Mouse (Mus musculus) limb, embryonic 14.5 days (tissue): Measurements from ENCODE around the gene Ess2. TPM values are rescaled to one million over a fixed set of nuclear protein-coding genes. Genes with fewer than 3 reads are reported as not detected.

Experiments
- ATAC-seq: fragments of 200-750 bp; cut with Nextera tagmentation; 2 replicates; pipeline ENCODE4 v1.8.0; 2017; ENCODE audit warnings: low read depth, moderate number of reproducible peaks, moderate TSS enrichment; ENCODE audit not compliant: low FRiP score
- DNase-seq: peaks from one replicate; pipeline ENCODE4 v3.0.0-alpha.2; 2015; ENCODE audit warnings: low spot score
- H3K27ac ChIP-seq: fragments of 300-500 bp; sonication (generic); replicated peaks from 2 replicates; pipeline ENCODE4 v1.5.1; 2014; ENCODE audit warnings: low read depth, mild to moderate bottlenecking, low read length, moderate library complexity, mixed read lengths
- H3K27me3 ChIP-seq: fragments of 300-500 bp; sonication (generic); 2 replicates; pipeline ENCODE4 v1.6.1; 2014; ENCODE audit warnings: low read length, mixed read lengths; ENCODE audit not compliant: control insufficient read depth, insufficient read depth
- H3K36me3 ChIP-seq: fragments of 300-500 bp; sonication (generic); 2 replicates; pipeline ENCODE4 v1.6.1; 2014; ENCODE audit warnings: mild to moderate bottlenecking, low read length, moderate library complexity, mixed read lengths; ENCODE audit not compliant: control insufficient read depth, insufficient read depth
- H3K4me1 ChIP-seq: fragments of 300-500 bp; sonication (generic); 2 replicates; pipeline ENCODE4 v1.6.1; 2014; ENCODE audit warnings: antibody characterized with exemption, low read length, mixed read lengths; ENCODE audit not compliant: control insufficient read depth, insufficient read depth
- H3K4me2 ChIP-seq: fragments of 300-500 bp; sonication (generic); replicated peaks from 2 replicates; pipeline ENCODE4 v1.6.1; 2014; ENCODE audit warnings: low read depth, mild to moderate bottlenecking, low read length, moderate library complexity; ENCODE audit not compliant: severe bottlenecking
- H3K4me3 ChIP-seq: fragments of 300-500 bp; sonication (generic); replicated peaks from 2 replicates; pipeline ENCODE4 v1.5.1; 2014; ENCODE audit warnings: low read length
- H3K9ac ChIP-seq: fragments of 300-500 bp; sonication (generic); 2 replicates; pipeline ENCODE4 v1.6.1; 2014; ENCODE audit warnings: mild to moderate bottlenecking, low read depth, low read length, moderate library complexity; ENCODE audit not compliant: severe bottlenecking
- H3K9me3 ChIP-seq: fragments of 300-500 bp; sonication (generic); 2 replicates; pipeline ENCODE4 v1.6.1; 2016; ENCODE audit warnings: low read length; ENCODE audit not compliant: control insufficient read depth
- POLR2A ChIP-seq: fragments of 200-500 bp; IDR thresholded peaks from 2 replicates; pipeline ENCODE4 v1.8.0; 2012; ENCODE audit warnings: inconsistent platforms, mild to moderate bottlenecking, moderate library complexity, borderline replicate concordance; ENCODE audit not compliant: insufficient read depth, insufficient read length; ENCODE audit errors: extremely low read depth
- WGBS: fragments of 180-500 bp; shearing (Covaris S2); extraction: QIAGEN DNeasy Blood & Tissue Kit; methylation state at CpG from one replicate; pipeline ENCODE4 v1.1.7; 2014; 5-methylcytosine and 5-hydroxymethylcytosine counted together
- polyA plus RNA-seq, 2 experiments: library from polyadenylated mRNA; depleted of rRNA in 1 of 2; stranded (reverse) in 1 of 2; unstranded in 1 of 2; fragments of >200 nt; fragmentation: Nextera tagmentation in 1 of 2; extraction: Ambion mirVana in 1 of 2; gene quantifications; 2 replicates each; pipeline versions ENCODE4 v1.2.1 to v1.2.3; 2012 to 2014

Ess2 gene
- polyA plus RNA-seq, 2 experiments, result 33.5 to 38.7 TPM

- TF ChIP-seq POLR2A, result no peak
- no peak for DNase-seq
- Histone ChIP-seq H3K9ac (no peak overlapping the region), H3K36me3 (no peaks in the 10 kb centered on the region), H3K4me2 (no peak overlapping the region), H3K4me3 (no peak overlapping the region), H3K4me1 (no peaks in the 10 kb centered on the region), H3K9me3 (no peaks in the 10 kb centered on the region), H3K27me3 (no peaks in the 10 kb centered on the region), H3K27ac (no peak overlapping the region)
- no peak for ATAC-seq
- WGBS, result 80% methylated on average over 10 of the region's 10 CpGs
Observed at GRCm38 (mm10) chr16:17936776-17937175, 25.6 kb upstream of the Ess2 start.

GRCm38 (mm10) chr16:17934445-17934910, 23.3 kb upstream of the Ess2 start:
- no peak for ATAC-seq
- Histone ChIP-seq H3K36me3 (no peaks in the 10 kb centered on the region), H3K27me3 (no peaks in the 10 kb centered on the region), H3K4me3 (no peak overlapping the region), H3K4me2 (no peak overlapping the region), H3K4me1 (no peaks in the 10 kb centered on the region), H3K9ac (no peak overlapping the region), H3K27ac (no peak overlapping the region), H3K9me3 (no peaks in the 10 kb centered on the region)
- 67% methylated on average over 3 of the region's 3 CpGs for WGBS
- no peak for TF ChIP-seq POLR2A
- DNase-seq, result no peak

- H3K4me1 ChIP-seq, result no peaks in the 10 kb centered on the region
- no peaks in the 10 kb centered on the region for H3K36me3 ChIP-seq
- no peaks in the 10 kb centered on the region for H3K9me3 ChIP-seq
- H3K4me3 ChIP-seq, result no peak overlapping the region
- no peak overlapping the region for H3K4me2 ChIP-seq
- no peak for TF ChIP-seq POLR2A
- 73% methylated on average over 9 of the region's 9 CpGs for WGBS
- H3K9ac ChIP-seq, result no peak overlapping the region
- DNase-seq (no peak), ATAC-seq (no peak)
- no peak overlapping the region for H3K27ac ChIP-seq
- H3K27me3 ChIP-seq, result no peaks in the 10 kb centered on the region
Observed at GRCm38 (mm10) chr16:17933594-17934444, 22.7 kb upstream of the Ess2 start.

- WGBS, result 53% methylated on average over 5 of the region's 5 CpGs
Observed at GRCm38 (mm10) chr16:17931906-17932460, 20.8 kb upstream of the Ess2 start.

GRCm38 (mm10) chr16:17929631-17930030, 18.5 kb upstream of the Ess2 start:
- Histone ChIP-seq H3K9ac (no peak overlapping the region), H3K27ac (no peak overlapping the region), H3K4me1 (no peaks in the 10 kb centered on the region), H3K27me3 (no peaks in the 10 kb centered on the region), H3K36me3 (peaks cover 14% of the 10 kb centered on the region), H3K4me3 (no peak overlapping the region), H3K9me3 (no peaks in the 10 kb centered on the region), H3K4me2 (no peak overlapping the region)
- ATAC-seq, result no peak
- no peak for TF ChIP-seq POLR2A
- no peak for DNase-seq
- 64% methylated on average over 2 of the region's 2 CpGs for WGBS

More at GRCm38 (mm10) chr16:17931906-17932460, 20.8 kb upstream of the Ess2 start:
- DNase-seq (no peak), ATAC-seq (no peak)
- Histone ChIP-seq H3K4me1 (no peaks in the 10 kb centered on the region), H3K4me3 (no peak overlapping the region), H3K27ac (no peak overlapping the region), H3K4me2 (no peak overlapping the region), H3K27me3 (no peaks in the 10 kb centered on the region), H3K36me3 (no peaks in the 10 kb centered on the region), H3K9me3 (no peaks in the 10 kb centered on the region), H3K9ac (no peak overlapping the region)
- no peak for TF ChIP-seq POLR2A
